Mouse (Mus musculus): ENCODE measurements at regions not wholly inside any gene's neighbourhood (a gene's known extent, or its start where the extent isn't known, plus 50 kb on each side); places are given as distances from the start of the nearest gene placed in this dataset.
"Not testable (repeated sequence)": the region's sequence is repeated elsewhere in the genome, so short reads cannot be mapped to it uniquely, and the experiment has no call there.

- intact Hi-C loops (cut with DNase I), result no loop called here
- DNase-seq (ENCODE audit: low spot score in 2 of 2), result no peak
Observed at GRCm38 (mm10) chr1:12025791-12026190, 611.9 kb downstream of the A830018L16Rik start.

GRCm38 (mm10) chr1:12027442-12027841 lies 613.5 kb downstream of the A830018L16Rik start:
- no peak for DNase-seq (ENCODE audit: low spot score in 2 of 2)
- intact Hi-C loops (cut with DNase I), result no loop called here

- DNase-seq (ENCODE audit: low spot score in 2 of 2), result no peak
- intact Hi-C loops (cut with DNase I), result no loop called here
Observed at GRCm38 (mm10) chr1:12028074-12028473, 614.2 kb downstream of the A830018L16Rik start.

- intact Hi-C loops (cut with DNase I), result no loop called here
- DNase-seq (ENCODE audit: low spot score in 2 of 2), result no peak
Observed at GRCm38 (mm10) chr1:12051931-12052482, 638.1 kb downstream of the A830018L16Rik start.

GRCm38 (mm10) chr1:12055865-12056560 lies 642.1 kb downstream of the A830018L16Rik start:
- intact Hi-C loops (cut with DNase I), result no loop called here
- DNase-seq (ENCODE audit: low spot score in 2 of 2), result no peak

- no peak for DNase-seq (ENCODE audit: low spot score in 2 of 2)
- intact Hi-C loops (cut with DNase I), result no loop called here
Observed at GRCm38 (mm10) chr1:12065016-12065513, 651.2 kb downstream of the A830018L16Rik start.

- intact Hi-C loops (cut with DNase I), result no loop called here
- no peak for DNase-seq (ENCODE audit: low spot score in 2 of 2)
Observed at GRCm38 (mm10) chr1:12092564-12093504, 678.9 kb downstream of the A830018L16Rik start.

GRCm38 (mm10) chr1:12115041-12115828 lies 701.3 kb downstream of the A830018L16Rik start:
- DNase-seq (ENCODE audit: low spot score in 2 of 2), result no peak
- intact Hi-C loops (cut with DNase I), result no loop called here

GRCm38 (mm10) chr1:12117083-12117482 lies 703.2 kb downstream of the A830018L16Rik start:
- no peak for DNase-seq (ENCODE audit: low spot score in 2 of 2)
- intact Hi-C loops (cut with DNase I), result no loop called here

GRCm38 (mm10) chr1:12120926-12121325 lies 707.0 kb downstream of the A830018L16Rik start:
- DNase-seq (ENCODE audit: low spot score in 2 of 2), result no peak
- intact Hi-C loops (cut with DNase I), result no loop called here

- DNase-seq (ENCODE audit: low spot score in 2 of 2); intact Hi-C loops (cut with DNase I): not testable (repeated sequence)
Observed at GRCm38 (mm10) chr1:12126611-12127010, 712.7 kb downstream of the A830018L16Rik start.

- DNase-seq (ENCODE audit: low spot score in 2 of 2), result no peak
- intact Hi-C loops (cut with DNase I), result no loop called here
Observed at GRCm38 (mm10) chr1:12170503-12170902, 756.6 kb downstream of the A830018L16Rik start.

GRCm38 (mm10) chr1:12189646-12190233 lies 775.8 kb downstream of the A830018L16Rik start:
- intact Hi-C loops (cut with DNase I), result no loop called here
- no peak for DNase-seq (ENCODE audit: low spot score in 2 of 2)

- no peak for DNase-seq (ENCODE audit: low spot score in 2 of 2)
- intact Hi-C loops (cut with DNase I), result no loop called here
Observed at GRCm38 (mm10) chr1:12192588-12192987, 778.7 kb downstream of the A830018L16Rik start.

GRCm38 (mm10) chr1:12231089-12231488 lies 817.2 kb downstream of the A830018L16Rik start:
- intact Hi-C loops (cut with DNase I), result no loop called here

GRCm38 (mm10) chr1:12242090-12242489 lies 828.2 kb downstream of the A830018L16Rik start:
- intact Hi-C loops (cut with DNase I), result no loop called here
- DNase-seq (ENCODE audit: low spot score in 2 of 2), result no peak

More at GRCm38 (mm10) chr1:12231089-12231488, 817.2 kb downstream of the A830018L16Rik start:
- DNase-seq (ENCODE audit: low spot score in 2 of 2), result no peak

GRCm38 (mm10) chr1:12282493-12282892 lies 868.6 kb downstream of the A830018L16Rik start:
- intact Hi-C loops (cut with DNase I), result no loop called here
- DNase-seq (ENCODE audit: low spot score in 2 of 2), result no peak

GRCm38 (mm10) chr1:12285551-12285950 lies 871.6 kb downstream of the A830018L16Rik start:
- DNase-seq (ENCODE audit: low spot score in 2 of 2), result no peak
- intact Hi-C loops (cut with DNase I), result no loop called here

GRCm38 (mm10) chr1:12286026-12286425 lies 872.1 kb downstream of the A830018L16Rik start:
- intact Hi-C loops (cut with DNase I), result no loop called here
- no peak for DNase-seq (ENCODE audit: low spot score in 2 of 2)

All from left cerebral cortex, postnatal 36 days (tissue).